Mouse (Mus musculus): ENCODE results near the gene Speer4d. TPM values are rescaled to one million over a fixed set of nuclear protein-coding genes. Genes with fewer than 3 reads are reported as not detected.

The Speer4d gene
- polyA plus RNA-seq (2017; shearing (Covaris generic)), result under 1 TPM in 1 of 2 experiments, not detected in 1; 0.76 TPM

GRCm38 (mm10) chr5:15618764-15619163 is at the start of gene Speer4d:
Gene Speer4d (plus strand): TSS chr5:15619064.

GRCm38 (mm10) chr5:15577033-15577432 is 41.8 kb upstream of the Speer4d start, which contains the start of gene Gm21083:
Gene Gm21083 (plus strand): TSS chr5:15577333.

GRCm38 (mm10) chr5:15656959-15657358 is 38.1 kb downstream of the Speer4d start, which contains the start of gene 4930572O03Rik:
Gene 4930572O03Rik (minus strand): TSS chr5:15657059.

Other genes starting within 250 kb of the Speer4d start
- not detected for gene Gm21149, start 142.5 kb upstream of the Speer4d start, polyA plus RNA-seq (2017; shearing (Covaris generic))
- not detected for gene Gm21190, start 89.8 kb upstream of the Speer4d start, polyA plus RNA-seq (2017; shearing (Covaris generic))
- gene Gm21083, start 41.7 kb upstream of the Speer4d start, polyA plus RNA-seq (2017; shearing (Covaris generic)), result not detected
- gene 4930572O03Rik, start 38.0 kb downstream of the Speer4d start, polyA plus RNA-seq (2017; shearing (Covaris generic)), result not detected
- gene Speer4c, start 95.2 kb downstream of the Speer4d start, polyA plus RNA-seq (2017; shearing (Covaris generic)), result not detected